Mouse (Mus musculus) E14TG2a.4 (cell line): ENCODE measurements around the gene Csnk2a2.

Source experiments
- CTCF ChIP-seq: conservative IDR thresholded peaks from 2 replicates; pipeline ENCODE4 v1.5.1; 2014; ENCODE audit warnings: low read length
- POU5F1 ChIP-seq: IDR thresholded peaks from 2 replicates; pipeline ENCODE4 v1.6.1; 2014; ENCODE audit warnings: low read length, borderline replicate concordance

DNA sequence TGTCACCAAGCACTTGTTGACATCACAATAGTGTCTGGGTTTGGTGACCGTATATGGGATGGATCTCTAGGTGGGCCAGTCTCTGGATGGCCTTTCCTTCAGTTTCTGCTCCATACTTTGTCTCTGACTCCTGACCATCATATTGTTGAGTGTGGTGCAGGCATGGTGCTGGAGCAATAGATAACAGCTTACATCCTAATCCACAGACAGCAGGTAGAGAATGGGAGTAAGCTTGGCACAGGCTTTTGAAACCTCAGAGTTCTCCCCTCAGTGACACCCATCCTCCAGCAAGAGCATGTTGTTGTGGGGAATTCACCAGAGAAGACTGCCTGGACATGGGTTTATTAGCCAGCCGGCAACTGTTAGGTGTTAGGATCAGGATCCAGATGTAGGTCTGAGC lies 50.4 kb downstream of the Csnk2a2 start:
- no peak for TF ChIP-seq CTCF
- TF ChIP-seq POU5F1, result no peak
